Mouse (Mus musculus) lung, postnatal 0 days (tissue): ENCODE data around the gene Als2cr12.

ENCODE experiments used
- CTCF ChIP-seq: IDR thresholded peaks from 2 replicates; pipeline ENCODE4 v1.5.1; 2016; ENCODE audit warnings: antibody characterized with exemption, mild to moderate bottlenecking
- EP300 ChIP-seq: IDR thresholded peaks from 2 replicates; pipeline ENCODE4 v1.6.1; 2016; ENCODE audit warnings: antibody characterized with exemption, mild to moderate bottlenecking, control low read depth

- TF ChIP-seq CTCF, result peak; percentile 2; the same call in 1 of the 2 replicates
- no peak; the same call in 1 of the 2 replicates for TF ChIP-seq EP300
These were observed 15.7 kb upstream of the Als2cr12 start, which contains the start of gene Cflar for GRCm38 (mm10) chr1:58711365-58712016.
